Mouse (Mus musculus): ENCODE measurements around the gene Krt24.
A peak's percentile ranks its signal among the peaks of the same experiment; 100 is the strongest.

Krt24 gene

DNA sequence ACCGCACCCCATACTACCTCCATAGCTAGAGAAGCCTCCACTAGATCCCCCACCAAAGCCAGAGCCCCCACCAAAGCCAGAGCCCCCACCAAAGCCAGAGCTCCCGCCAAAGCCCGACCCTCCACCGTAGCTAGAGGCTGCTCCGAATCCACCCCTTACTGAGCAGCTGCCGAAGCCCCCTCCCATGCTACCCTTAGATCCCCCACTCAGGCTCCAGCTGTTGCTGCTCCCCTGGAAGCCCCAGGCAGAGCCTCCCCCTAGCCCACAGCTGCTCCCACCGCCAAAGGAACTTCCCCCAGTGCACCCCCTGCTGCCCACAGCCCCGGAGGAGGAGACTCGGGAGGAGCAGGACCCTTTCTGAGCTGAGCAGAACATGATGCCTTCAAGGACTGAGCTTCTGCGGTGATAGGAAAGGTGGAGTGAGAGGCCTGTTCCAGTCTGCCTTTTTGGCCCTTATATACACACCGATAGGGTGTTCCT is at the start of gene Krt24:
Krt24 (minus strand) TSS at position 430 of the 480 bp plus-strand sequence.
- peak; percentile 13 for DNase-seq

DNA sequence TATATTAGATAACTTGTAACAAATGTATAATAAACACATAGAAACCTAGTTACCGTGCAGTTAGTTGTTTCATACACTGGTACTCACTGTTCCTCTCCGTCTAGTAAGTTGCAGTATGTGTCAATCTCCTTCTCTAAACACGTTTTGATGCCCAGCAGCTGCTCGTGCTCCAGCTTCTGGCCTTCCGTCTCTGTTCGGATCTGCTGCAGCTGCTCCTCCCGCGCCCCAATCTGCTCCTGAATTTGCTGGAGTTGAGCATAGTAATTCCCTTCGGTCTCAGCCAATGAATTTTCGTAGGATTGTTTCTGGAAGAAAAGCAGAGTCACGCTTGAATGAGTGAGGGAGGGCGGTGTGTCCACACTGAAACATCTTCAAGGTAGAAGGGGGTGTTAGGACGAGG is 48.4 kb upstream of the Krt24 start:
- no peak for DNase-seq

DNA sequence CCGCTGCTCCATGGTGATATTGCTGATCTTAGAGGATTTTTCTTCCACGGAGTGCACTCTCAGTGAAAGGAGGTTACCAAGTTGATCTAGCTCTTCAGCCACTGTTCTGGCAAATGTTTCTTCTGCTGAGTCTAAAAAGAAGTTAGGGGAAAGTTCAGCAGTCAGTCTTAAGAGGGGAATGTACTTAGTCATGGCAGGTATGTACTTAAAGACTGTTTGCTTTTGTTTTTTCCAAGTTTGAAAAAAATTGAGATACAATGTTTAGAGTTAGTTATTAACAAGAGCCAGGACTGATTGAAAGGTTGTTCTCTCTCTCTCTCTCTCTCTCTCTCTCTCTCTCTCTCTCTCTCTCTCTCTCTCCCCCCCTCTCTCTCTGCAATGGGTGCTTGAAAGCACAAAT is 44.6 kb upstream of the Krt24 start:
- DNase-seq, result no peak

DNA sequence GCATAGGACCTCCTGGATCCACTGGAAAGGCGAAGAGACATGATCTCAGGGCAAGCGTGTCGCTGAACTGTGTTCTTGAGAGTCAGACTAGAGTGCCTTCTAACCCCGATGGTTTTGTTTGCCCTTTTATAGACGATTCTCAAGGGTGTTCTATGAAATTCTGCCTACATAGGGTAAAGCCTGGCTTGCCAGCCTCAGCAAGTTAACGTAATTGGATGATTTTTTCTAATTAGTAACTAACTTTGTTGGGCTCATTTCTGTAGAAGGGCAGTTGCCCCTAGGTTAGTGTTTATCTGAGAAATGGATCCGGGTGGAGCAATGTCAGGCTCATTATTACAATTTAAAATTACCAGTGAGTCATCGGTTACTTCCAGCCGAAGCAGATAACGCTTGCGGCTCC is 37.8 kb upstream of the Krt24 start, which contains the start of gene Krt25:
Krt25 (minus strand) TSS at position 101 of the 400 bp plus-strand sequence.
- DNase-seq, result no peak

DNA sequence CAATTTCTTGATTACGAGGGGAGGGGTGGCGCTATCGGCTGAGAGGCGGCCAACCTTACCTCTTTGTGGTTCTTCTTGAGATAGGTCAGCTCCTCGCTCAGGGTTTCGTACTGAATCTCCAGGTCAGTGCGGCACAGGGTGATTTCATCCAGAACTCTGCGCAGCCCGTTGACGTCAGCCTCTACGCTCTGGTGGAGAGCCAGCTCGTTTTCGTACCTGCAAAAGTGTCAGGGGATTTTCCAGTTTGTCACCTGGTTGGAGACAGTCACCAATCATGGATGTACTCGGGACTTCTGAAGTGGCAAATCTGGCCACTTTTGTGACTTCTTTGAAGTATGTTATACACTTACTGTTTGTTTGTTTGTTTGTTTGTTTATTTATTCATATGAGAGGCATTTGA is 36.0 kb upstream of the Krt24 start:
- DNase-seq, result no peak

DNA sequence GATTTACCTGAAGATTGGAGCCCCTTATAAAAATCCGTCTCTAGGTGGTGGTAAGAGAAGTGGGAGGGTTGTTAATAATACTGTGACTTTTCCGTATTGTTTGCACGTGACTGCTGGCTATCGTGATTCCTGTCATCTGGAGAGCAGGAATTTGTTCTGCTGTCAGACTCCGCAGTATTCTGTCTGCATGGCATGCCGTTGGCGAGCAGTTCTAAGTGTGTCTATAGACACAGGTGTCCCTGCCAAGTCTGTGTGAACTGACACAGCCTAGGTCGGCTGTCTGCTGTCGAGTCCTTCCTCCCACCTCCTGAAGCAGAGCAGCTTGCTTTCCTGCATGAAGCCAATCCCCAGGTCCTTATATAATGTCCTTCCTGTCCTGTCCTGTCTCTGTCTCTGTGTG is 34.1 kb upstream of the Krt24 start:
- no peak for DNase-seq

DNA sequence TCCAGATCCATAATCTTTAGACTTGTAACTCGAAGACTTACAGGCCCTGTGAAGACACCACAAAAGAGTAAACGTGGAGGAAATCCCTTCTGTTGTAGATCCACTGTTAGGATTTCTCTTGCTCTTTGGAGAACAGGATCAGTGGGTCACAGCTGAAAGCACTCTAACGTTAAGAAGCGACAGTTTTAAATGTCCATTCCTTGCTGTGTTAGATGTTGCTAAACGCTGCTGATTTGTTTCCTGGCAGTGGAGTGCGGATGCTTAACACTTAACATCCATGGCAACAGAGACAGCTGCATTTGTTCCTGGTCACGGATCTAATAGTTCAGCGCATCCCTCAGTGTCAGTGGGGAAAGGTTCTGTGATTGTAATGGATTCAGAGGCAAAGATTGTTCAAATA is 31.5 kb upstream of the Krt24 start:
- DNase-seq, result no peak

DNA sequence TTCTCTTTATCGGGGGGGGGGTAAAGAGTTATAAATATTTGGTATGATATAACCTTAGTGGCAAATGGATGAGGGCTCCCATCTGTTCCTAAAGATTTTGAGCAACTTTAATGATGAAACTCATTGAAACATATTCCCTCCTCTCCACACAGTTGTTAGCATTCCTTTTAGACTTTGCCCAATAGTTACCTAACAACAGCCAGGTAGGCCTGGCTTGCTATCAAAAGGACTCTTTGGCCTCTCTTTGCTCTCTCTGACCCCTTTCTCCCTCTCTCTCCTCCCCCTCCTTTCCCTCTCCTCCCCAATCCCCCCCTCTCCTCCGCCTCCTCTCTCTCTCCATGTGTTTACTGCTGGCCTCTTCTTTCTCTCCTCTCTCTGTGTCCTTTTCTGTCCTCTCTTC is 29.5 kb upstream of the Krt24 start:
- no peak for DNase-seq

DNA sequence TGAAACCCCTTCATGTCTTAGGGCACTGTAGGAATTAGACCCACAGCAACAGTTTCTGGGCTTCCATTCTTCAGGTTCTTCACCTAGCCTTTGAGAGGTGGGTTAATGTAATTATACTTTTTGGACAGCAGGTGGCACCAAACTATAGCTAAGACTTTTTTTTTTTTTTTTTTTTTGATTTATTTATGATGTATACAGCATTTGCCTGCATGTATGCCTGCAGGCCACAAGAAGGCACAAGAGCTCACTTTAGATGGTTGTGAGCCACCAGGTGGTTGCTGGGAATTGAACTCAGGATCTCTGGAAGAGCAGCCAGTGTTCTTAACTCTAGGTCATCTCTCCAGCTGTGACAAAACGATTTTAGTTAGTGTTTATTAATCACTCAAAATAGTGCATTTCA is 25.8 kb upstream of the Krt24 start:
- no peak for DNase-seq

DNA sequence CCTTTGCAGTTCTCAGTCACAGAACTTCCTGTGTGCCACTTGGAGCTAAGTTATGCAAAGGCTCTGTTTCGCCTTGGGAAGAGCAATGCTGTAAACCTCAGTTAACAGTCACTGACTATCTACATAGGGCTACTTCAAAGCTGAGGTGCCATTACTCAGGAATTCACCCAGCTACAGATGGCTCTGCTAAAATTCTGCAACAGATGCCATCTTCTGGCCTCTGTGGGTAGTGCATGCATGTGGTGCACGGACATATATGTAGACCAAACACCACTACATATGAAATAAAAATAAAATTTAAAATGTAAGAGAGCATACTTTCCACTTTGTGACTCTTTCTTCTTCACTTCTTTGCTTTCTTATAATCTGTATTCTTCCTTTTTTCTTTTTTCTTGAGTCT is 22.5 kb upstream of the Krt24 start:
- DNase-seq, result peak; percentile 77

DNA sequence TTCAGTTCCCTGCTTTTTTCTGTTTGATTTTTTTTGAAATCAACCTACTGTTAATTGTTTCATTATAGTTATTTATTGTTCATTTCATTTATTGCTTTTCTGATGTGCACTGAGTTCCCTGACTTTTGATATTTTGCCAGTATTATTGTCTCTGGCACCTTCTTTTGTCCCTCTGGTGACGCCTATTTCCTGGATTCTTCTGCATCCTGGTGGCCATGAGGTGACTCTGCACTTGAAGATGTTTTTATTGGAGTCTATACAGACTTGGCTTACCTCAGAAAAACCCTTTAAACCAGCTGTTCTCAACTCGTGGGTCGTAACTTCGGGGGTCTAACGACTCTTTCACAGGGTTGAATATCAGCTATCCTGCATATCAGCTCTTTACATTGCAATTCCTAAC is 10.0 kb upstream of the Krt24 start:
- DNase-seq, result no peak

DNA sequence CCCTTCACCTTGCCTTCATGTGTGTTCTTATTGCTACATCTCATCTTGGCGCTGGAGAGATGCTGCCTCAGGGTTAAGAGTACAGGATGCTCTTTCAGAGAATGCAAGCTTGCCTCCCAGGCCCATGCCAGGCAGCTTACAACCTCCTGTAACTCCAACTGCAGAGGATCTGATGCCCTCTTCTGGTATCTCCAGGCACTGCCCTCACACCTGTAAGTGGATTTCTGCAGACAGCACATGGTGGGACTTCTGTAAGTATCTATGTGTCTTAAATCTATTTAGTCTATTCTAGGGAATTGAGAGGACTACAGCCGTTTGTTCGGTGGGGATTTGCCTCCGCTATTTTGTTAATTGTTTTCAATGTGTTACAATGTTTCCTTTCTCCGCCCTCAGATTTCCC is 7.8 kb upstream of the Krt24 start:
- peak; percentile 77 for DNase-seq

DNA sequence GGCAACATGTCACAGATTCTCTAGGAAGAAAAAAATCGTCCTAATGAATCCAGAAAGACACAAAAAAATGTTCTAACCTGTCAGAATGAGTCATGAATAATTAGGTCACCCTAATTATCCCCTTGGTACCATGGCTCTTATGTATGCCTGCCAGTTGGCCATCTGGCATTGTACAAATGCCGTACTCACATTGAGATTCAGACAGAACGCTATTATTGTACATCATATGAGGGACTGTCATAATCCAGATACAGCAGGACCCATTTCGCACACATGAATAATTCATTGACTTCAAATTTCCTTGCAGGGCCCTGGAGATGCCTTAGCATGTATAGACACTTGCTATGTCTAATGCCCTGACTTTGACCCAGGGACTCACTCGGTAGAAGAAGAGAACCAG is 1.1 kb downstream of the Krt24 start:
- DNase-seq, result no peak

DNA sequence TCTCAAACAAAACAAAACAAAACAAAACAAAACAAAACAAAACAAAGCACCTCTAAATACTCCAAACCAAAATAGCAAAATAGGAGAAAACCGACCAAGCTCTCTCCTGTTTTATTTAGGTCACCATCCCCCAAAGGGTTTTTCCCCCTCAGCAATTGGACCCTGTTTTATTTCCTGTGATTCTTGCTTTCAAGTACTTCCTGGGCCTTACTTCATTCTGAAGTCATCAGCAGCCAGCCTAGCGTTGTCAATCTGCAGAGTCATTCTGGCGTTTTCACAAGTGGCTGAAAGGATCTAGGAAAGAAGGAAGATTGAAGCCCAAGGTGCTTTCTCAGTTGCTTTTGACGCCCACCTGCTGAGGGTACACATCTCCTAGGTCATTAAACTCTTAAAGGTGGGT is 1.7 kb downstream of the Krt24 start:
- DNase-seq, result no peak

DNA sequence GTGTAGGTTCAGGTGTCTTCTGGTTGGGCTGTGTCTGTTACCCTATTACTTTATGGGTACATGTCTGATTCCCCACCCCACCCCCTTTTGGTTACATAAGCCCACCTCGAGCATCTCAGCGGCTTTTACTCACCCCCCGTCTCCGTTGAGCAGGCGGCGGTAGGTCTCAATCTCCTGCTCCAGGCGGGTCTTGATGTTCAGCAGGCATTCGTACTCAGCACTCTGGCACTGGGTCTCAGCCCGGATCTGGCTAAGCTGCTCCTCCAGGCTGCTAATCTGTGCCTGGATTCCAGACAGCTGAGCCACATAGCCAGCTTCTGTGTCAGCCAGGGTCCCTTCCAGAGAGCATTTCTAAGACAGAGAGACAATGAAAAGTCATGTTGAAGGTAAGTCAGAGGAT is 3.9 kb downstream of the Krt24 start:
- DNase-seq, result no peak

DNA sequence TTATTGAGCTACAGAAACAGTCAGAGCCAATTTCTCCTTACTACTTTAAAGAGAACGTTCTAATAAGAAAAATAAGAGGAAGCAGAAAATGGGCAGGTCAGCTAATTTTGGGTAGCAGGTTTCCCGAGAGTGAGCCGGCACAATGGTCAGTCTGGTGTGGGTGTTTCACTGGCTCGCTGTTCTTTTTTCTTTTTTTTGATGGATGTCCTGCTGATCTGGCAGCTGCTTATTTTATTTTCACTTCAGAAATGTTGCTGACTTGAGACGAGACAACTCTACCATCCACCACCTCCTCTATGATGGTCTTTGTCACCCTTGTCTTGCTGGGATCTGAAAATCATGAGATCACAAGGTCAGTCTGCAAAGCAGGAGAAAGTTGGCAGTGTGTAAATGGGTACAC is 5.1 kb downstream of the Krt24 start:
- no peak for DNase-seq

DNA sequence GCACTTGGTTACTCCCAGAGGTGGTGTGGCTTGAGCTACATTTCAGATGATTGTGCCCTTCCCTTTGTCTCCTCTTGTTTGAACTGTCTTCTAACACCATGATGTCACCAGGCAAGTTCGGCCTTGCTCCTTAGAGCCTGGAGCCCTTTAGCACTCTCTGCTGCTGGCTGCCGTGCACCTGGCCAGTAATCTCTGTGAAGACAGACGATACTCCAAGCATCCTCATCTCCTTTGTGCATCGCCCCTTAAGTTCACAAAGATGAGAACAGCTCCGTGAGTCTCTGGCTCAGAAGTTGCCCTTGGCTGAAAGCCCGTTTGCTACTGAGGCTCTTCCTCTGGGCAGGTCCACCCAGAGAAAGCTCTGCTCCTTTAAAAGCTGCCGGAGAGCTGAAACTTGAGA is 8.3 kb downstream of the Krt24 start:
- DNase-seq, result no peak

DNA sequence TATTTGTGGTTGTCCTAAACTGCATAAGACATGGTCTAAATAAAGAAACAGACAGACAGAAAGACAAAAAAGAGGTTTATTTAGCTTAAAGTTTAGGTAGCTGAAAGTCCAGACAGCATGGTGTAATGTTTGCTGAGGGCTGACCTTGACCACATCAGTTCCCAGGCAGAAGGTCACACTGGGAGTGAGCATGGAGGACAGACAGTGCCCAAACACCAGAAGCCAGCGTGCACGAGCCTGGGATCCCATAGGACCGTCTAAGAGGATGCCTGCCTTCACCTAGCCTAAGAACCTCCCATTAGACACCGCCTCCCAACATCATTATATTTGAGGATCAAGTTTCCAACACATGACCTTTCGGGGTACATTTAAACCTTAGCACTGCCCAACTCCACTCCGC is 9.4 kb downstream of the Krt24 start:
- DNase-seq, result no peak

DNA sequence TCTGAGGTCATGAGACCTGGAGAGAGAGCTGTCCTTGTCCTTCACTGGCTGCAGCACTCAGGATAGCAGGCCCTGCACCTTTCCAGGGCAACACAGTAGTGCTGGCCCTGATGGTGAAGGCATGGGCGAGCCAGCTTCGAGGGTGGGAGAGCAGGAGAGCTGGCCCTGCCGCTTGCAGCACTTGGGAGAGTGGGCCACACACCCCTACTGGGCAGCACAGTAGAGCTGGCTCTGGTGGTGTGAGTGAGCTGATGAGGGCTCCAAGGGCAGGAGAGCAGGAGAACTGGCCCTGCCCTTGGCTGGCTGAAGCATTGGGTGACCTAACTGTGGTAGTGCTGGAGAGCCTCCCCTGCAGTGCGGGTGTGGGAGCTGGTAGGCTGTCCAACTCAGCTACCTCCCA is 12.3 kb downstream of the Krt24 start:
- no peak for DNase-seq

DNA sequence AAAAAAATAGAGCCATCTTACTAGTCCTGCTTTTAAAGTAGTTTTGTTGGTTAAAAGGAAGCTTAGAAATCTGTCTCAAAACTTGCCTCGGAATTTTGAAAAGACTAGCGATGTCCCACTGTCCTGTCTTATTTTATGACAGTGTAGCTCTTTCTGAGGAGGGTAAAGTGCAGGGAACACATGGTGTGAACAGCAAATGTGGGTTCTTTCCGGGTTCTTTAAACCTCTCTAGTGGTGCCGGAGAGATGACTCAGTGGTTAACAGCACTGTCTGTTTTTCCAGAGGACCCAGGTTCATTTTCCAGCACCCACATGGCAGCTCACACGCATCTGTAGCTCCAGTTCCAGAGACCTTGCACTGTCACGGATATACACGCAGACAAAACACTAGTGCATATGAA is 15.9 kb downstream of the Krt24 start:
- DNase-seq, result no peak

DNA sequence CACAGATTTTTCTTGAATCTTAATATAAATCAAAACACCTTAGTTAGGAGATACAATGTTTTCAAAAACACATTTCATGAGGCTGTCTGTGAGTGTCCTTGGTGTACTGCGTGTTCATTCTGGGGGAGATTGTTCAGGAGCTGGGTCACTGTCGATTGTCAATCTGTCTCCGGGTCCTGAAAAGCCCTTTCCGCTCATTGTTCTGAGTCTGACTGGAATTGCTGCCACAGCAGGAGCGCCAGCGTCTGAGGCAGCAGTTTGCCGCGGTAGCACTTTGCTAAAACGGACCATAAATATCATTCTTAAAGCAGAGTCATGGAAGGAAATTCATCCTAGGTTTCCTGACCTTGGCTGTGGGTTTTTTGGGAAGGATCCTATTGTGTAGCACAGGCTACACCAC is 19.3 kb downstream of the Krt24 start:
- no peak for DNase-seq

DNA sequence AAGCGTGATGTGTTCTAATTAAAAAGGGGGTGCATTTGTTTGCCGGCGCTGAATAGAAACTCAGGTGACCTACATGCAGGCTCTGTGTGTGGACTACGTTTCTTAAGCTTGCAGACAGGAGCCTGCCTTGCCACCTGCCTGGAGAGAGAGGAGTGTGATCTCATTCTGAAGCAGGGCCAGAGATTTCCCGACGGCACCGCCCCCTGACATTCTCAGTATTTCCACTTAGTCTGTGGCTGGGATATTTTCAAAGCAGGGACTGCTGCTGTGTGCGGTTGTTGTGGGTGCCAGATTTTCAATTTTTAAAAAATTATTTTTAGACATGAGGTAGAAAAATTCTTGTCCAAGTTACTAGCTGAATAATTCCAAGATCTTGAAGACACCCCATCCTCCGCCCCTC is 19.8 kb downstream of the Krt24 start:
- DNase-seq, result no peak

DNA sequence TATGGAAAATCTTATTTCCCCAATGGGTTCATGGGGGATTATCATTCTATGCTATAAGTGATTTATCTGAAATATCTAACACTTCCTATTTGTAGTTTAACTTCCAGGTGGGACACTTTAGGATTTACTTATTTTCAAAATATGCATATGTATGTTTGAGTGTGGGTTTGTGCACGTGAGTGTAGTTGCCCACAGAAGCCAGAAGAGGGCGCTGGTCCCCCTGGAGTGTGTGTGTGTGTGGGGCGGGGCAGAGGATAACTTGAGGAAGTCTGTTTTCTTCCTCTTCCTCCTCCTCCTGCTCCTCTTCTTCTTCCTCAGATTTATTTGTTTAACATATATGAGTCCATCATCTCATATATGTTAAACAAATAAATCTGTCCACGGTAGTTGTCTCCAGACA is 28.8 kb downstream of the Krt24 start:
- DNase-seq, result no peak

DNA sequence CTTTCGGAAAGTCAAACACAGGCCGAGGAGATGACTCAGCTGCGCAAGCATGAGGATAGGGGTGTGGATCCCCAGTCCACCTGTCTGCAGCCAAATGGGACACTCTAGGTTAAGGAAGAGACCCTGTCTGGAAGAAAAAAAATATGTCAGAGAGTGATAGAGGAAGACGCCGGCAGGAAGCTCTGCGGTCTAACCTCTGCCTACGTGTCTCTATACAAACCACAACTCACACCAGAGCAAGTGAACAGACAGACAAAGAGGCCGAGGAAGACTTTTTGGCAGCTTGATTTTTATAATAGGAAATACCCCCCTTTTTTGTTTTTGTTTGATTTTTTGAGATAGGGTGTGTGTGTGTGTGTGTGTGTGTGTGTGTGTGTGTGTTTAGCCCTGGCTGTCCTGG is 29.7 kb downstream of the Krt24 start:
- peak; percentile 13 for DNase-seq

DNA sequence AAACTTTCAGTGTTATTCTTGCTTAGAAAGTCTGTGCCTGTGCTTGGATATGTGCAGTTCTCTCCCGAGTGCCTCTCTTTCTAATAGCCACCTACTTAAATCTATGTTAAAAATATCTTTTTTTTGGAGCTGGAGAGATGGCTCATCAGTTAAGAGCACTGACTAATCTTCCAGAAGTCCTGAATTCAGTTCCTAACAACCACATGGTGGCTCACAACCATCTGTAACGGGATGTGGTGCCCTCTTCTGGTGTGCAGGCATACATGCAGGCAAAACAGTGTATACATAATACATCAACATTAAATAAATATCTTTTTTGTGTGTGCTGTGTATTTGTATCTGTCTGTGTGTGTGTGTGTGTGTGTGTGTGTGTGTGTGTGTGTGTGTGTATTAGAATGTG is 31.2 kb downstream of the Krt24 start:
- no peak for DNase-seq

DNA sequence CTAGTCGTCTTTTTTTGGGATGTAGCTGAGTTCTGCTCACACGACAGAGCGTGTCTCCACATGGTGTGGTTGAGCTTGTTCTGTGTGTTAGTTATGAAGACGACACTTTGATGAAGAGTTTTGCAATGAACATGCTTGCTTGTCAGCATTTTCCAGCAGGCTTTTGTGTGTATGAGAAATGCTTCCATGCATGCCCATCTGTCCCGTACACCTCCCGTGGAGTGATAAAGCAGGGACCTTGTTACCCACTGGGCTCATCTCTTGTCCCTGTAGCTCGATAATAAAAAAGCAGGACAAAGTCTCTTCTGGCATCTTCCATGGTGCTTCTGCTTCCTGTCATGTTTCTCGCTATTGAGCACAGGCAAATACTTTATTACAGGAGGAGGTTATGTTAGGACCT is 32.4 kb downstream of the Krt24 start:
- DNase-seq, result no peak
